Mouse (Mus musculus) ES-Bruce4 (cell line): Measurements from ENCODE around the gene 6330409D20Rik.

Experiments
- CTCF ChIP-seq: IDR thresholded peaks from one replicate; pipeline ENCODE4 v1.8.1; 2011; ENCODE audit warnings: low read depth, low read length
- POLR2A ChIP-seq: IDR thresholded peaks from one replicate; pipeline ENCODE4 v1.8.1; 2011; ENCODE audit warnings: low read length; ENCODE audit not compliant: insufficient read depth

DNA sequence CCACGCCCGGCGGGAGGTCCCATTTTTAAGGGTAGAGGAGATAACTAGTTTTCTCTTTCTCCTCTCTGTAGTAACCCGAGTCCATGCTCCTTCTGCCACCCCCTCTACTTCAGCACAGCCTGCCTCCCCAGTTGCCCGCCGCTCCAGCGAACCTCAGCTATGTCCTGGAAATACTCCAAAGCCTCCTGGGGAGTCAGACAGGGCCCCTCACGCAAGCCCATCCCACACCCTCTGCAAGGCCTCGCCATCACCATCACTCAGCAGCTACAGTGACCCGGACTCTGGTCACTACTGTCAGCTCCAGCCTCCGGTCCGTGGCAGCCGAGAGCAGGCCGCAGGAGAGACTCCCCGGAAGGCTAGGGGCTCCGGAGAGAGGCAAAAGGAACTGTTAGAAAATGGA lies 8.3 kb upstream of the 6330409D20Rik start:
- TF ChIP-seq CTCF (no peak), POLR2A (no peak)
